Mouse (Mus musculus): ENCODE data around the gene Lhx5. TPM values are rescaled to one million over a fixed set of nuclear protein-coding genes. Genes with fewer than 3 reads are reported as not detected.

Lhx5 gene
- total RNA-seq, 2 experiments from 2014 or later: not detected

DNA sequence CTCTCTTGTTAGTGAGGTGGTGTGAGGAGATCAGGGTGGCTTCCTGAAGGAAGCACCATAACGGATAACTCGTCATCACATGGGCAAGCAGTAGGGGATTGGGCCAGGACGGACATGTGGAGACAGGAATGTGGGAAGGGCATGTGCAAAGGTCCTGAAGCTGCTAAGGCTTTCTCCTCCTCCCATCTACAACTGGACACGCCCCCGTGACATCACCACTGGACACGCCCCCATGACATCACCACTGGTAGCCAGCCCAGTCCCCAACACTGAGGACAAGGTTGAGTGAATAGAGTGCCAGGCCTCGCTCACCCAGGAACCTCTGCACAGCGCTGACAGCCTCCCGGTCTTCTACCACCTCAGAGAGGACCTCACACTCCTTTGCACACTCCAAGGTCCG is 27.6 kb downstream of the Lhx5 start:
- no peak for DNase-seq (ENCODE audit: extremely low spot score in 1 of 2, low spot score in 1 of 2)

DNA sequence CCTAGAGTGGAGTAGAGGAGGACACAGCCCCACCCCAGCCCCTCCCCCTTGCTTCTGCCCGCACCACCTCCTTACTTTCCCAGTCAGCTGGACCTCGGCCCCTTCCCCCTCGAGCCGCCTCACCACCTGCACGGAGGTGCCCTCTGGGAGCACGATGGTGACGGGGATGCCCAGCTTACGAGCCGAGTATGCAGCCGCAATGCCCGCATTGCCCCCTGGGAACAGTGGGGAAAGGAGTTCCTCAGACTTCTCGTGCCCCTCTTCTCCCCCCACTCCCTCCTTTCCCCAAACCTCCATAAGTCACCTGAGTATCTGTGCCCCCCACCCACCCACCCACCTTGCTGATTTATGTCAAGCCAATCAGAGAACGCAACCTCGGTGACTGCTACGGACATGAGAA is 30.4 kb downstream of the Lhx5 start:
- DNase-seq (ENCODE audit: extremely low spot score in 1 of 2, low spot score in 1 of 2): no peak

DNA sequence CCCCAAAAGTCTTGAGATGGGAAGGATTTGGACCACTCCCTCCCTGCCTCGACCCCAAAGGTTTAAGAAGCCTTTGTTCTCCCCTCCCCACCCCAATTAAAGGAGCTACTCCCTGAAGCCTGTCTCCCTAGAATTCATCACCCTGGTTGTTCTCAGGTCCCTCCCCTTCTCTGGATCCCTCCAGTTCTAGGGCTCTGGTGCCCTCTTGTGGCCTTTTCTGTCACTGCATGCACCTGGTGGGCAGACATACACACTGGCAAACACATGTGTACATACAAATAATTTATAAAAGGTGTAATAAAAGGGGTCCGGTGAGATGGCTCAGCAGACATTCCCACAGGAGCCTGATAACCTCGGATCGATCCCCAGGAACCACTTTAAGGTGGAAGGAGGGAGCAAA is 32.8 kb downstream of the Lhx5 start:
- DNase-seq (ENCODE audit: extremely low spot score in 1 of 2, low spot score in 1 of 2): no peak

DNA sequence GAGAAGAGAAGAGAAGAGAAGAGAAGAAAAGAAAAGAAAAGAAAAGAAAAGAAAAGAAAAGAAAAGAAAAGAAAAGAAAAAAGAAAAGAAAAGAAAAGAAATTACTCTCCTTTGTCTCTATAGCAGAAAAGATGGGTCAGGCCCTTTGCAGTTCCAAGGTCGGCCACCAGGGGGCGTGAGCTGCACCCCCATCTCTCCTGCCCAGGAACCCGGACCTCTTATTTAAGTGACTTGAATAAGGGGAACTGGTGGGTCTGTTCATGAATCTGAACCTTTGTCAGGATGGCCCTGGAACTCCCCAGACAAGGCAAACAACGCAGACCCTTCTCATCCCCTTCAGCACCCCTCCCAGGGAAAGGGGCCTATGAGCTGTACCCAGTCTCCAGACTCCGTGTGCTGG is 33.6 kb downstream of the Lhx5 start:
- peak in 1 of 2 experiments; percentile 51 for DNase-seq (ENCODE audit: extremely low spot score in 1 of 2, low spot score in 1 of 2)

DNA sequence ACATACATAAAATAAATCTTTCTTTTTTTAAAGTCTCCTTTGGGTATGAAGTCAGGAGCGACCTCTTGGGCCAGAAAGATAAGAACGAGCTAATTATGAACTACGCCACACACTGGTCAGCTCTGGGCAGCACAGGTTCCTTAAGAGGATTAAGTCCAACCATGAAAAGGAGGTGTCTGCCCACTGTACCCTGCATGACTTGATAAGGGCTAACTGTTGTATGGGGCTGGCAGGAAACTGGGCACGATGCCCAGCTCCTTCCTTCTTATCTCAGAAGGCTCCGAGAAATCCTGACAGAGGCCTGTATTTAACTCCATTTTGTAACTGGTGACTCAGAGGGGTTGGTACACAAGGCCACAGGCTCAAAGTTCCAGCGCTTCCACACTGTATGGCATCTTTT is 34.4 kb downstream of the Lhx5 start:
- no peak for DNase-seq (ENCODE audit: extremely low spot score in 1 of 2, low spot score in 1 of 2)

DNA sequence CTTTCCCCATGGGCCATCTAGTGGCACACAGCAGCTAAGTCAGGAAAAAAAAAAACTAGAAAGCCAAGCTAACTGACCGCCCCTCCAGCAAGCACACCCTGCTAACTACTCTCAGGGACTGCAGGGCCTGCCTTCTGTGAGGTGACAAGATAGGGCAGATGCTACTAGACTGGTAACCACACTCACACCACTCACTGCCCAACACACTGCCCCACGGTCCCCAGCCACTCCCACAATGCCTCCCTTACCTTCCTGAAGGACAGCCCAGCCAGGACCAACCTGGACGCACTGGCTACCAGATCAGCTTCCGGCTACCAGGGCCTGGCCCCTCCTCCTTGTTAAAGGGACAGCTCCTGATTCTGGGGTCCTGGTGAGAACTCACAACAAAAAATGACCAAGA is 35.5 kb downstream of the Lhx5 start:
- DNase-seq (ENCODE audit: extremely low spot score in 1 of 2, low spot score in 1 of 2): no peak

DNA sequence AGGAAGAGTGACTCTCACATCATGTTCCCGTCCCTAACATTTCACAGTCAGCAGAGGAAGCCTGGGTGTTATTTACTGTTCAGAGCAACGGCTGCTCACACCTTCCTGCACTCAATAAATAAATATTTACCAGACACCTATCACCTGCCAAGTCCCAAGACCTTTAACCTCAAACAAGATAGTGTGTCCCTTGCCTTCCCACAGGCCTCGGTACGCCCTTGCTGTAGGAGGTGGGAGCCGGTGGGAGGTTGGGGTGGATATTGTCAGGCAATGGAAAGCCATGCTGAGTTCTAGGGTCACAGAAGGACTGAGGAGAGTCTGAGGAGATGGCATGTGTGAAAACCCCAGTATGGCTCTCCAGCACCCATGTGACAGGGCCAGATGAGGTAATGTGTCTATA is 36.8 kb downstream of the Lhx5 start:
- no peak for DNase-seq (ENCODE audit: extremely low spot score in 1 of 2, low spot score in 1 of 2)

DNA sequence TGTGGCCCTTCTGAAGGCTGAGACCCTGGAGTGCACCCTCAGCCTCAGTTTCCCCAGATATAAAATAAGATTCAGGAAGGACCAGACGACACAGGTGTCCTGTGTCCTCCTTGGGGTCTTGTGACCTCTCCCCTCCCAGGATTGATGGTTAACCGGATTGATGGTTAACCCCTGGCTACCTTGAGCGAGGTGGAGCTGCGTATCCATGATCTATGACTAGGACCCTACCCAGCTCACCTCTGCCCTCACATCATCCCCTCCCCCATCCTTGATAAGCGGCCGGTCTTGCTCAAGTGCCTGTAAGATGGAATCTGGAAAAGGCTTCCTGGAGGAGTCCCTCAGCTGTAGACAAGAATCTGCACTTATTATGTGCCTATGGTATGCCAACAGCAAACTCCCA is 37.3 kb downstream of the Lhx5 start:
- DNase-seq (ENCODE audit: extremely low spot score in 1 of 2, low spot score in 1 of 2): no peak

DNA sequence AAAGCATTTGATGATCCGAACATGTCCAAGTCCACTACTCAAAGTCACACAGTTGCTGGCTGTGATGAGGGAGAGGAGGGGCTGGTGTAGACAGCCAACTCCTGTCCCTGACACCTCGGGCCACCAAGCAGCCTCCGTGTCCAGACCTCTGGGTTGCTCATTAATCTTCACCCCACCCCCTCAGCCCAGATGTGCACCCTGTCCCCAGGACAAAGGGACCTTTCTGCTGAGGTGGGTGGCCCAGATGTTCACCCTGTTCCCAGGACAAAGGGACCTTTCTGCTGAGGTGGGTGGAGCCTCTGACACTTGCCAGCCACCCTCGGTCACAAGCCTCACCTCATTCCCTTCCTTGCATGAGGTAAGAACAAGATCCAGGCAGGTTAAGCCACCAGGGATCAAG is 40.0 kb downstream of the Lhx5 start:
- no peak for DNase-seq (ENCODE audit: extremely low spot score in 1 of 2, low spot score in 1 of 2)

DNA sequence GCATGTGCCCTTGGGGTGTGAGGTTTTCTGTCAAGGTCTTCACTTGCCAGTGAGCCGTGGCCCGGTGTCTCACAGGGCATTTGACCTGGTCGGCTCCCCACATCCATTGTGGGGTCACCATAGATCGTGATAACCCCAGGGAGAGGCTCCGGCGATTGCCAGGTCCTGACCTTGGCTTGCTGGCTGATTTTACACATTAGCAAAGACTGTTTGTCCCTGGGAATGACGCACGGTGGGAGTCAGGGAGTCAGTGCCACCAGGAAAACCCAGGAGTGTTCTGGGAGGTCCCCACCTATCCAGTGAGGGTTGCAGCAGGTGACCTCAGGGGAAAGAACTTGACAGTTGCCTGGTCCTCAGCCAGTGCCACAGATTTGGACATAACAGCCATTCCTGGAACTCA is 41.3 kb downstream of the Lhx5 start, which contains the start of gene Sdsl:
Sdsl (minus strand) TSS at position 41 of the 400 bp plus-strand sequence.
- DNase-seq (ENCODE audit: extremely low spot score in 1 of 2, low spot score in 1 of 2): no peak

DNA sequence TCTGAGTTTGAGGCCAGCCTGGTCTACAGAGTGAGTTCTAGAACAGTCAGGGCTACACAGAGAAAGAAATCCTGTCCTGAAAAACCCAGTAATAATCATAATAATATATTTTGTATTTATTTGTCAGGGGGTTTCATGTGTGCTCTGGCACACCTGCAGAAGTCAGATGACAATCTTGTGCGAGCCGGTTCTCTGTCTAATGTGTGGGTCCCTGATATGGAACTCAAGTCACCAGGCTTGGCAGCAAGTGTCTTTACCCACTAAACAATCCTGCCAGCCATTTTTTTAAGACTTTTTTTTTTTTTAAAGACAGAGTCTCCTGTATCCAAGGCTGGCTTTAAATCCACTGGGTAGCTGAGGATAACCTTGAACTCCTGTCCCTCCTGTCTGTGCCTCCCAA is 41.9 kb downstream of the Lhx5 start:
- no peak for DNase-seq (ENCODE audit: extremely low spot score in 1 of 2, low spot score in 1 of 2)

DNA sequence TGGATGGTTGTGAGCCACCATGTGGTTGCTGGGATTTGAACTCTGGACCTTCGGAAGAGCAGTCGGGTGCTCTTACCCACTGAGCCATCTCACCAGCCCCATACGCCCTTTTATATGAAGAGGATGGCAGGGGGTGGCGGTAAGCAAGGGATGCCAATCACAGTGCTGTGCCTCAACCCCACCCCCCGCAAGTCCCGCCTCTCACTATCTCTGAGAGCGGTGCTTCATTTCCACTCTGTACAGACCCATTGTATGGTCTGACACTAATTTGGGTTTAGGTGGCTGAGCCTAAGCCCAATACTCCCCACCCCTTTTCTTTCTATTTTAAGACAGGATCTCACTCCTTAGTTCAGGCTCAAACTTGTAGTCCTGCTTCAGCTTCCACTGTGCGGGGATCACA is 44.4 kb downstream of the Lhx5 start:
- no peak for DNase-seq (ENCODE audit: extremely low spot score in 1 of 2, low spot score in 1 of 2)

DNA sequence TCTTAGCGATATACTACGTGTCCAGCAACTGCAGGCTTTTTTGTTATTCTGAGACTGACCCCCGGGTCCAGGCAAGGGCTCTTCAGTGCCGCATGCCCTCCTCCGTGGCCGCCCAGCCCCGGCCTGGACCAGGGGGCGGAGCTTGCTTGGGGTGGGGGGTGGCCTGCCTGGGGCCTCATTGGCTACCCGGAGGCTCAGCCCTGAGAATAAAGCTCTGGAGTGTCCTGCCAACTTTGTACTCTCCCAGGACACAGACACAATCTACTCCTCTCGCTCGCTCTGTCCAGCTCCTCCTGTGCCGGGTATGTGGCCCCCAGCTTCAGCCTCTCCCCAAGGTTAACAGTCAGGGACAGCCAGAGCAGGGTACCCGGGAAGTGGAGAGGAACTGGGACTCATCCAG is 44.8 kb downstream of the Lhx5 start, which contains the start of gene Sds:
Sds (plus strand) TSS at position 231 of the 400 bp plus-strand sequence.
- DNase-seq (ENCODE audit: extremely low spot score in 1 of 2, low spot score in 1 of 2): no peak

DNA sequence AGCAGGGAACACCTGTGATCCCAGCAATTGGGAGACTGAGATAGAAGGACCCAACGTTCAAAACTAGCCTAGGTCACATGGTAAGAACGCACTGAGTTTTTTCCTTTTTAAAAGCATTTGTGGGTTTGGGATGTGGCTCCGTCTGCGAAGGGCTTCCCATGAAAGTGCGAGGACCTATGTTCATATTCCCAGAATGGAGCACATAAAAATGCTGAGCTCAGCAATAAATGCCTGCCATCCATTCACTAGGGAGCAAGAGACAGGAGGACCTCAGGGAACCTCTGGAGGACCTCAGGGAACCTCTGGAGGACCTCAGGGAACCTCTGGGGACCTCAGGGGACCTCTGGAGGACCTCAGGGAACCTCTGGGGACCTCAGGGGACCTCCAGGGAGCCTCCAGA is 46.5 kb downstream of the Lhx5 start:
- no peak for DNase-seq (ENCODE audit: extremely low spot score in 1 of 2, low spot score in 1 of 2)

DNA sequence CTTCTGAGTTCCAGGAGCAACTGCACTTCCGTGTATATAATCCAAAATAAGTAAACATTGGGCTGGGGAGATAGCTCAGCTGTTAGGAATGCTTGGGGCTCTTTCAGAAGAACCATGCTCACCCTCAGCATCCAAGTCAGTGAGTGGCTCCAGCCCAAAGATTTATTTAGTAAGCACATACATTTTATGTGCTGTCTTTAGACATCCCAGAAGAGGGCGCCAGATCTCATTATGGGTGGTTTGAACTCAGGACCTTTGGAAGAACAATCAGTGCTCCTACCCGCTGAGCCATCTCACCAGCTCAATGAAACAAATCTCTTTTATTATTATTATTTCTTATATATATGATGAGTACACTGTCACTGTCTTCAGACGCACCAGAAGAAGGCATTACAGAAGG is 48.0 kb downstream of the Lhx5 start:
- no peak for DNase-seq (ENCODE audit: extremely low spot score in 1 of 2, low spot score in 1 of 2)

DNA sequence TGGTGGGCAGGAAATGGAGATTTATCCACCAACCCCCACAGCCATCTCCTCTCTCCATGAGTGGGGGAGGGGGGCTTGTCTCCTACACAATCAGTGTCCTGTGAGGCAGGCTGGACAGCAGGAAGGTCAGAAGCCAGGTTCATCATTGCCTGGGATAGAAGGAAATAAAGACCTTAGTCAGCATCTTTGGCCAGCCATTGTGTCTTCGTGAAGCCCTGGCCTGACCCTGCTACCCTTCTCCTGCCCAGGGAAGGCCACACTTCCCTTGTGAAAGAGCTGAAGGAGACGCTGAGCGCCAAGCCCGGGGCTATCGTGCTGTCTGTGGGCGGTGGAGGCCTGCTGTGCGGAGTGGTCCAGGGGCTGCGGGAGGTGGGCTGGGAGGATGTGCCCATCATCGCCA is 49.7 kb downstream of the Lhx5 start:
- DNase-seq (ENCODE audit: extremely low spot score in 1 of 2, low spot score in 1 of 2): no peak

DNA sequence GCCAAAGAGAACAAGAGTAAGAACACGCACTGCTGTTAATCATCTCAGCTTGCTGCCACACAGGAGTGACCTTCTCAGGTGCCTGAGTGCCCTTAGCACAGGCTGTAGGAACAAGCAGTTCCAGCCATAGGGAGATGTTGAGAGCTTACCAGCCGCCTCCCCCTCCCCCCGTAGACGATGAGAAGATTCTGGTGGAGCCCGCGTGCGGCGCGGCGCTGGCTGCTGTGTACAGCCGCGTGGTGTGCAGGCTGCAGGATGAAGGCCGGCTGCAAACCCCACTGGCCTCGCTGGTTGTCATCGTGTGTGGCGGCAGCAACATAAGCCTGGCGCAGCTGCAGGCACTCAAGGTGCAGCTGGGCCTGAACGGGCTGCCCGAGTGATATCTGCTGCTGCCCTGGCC is 51.9 kb downstream of the Lhx5 start:
- DNase-seq (ENCODE audit: extremely low spot score in 1 of 2, low spot score in 1 of 2): no peak

DNA sequence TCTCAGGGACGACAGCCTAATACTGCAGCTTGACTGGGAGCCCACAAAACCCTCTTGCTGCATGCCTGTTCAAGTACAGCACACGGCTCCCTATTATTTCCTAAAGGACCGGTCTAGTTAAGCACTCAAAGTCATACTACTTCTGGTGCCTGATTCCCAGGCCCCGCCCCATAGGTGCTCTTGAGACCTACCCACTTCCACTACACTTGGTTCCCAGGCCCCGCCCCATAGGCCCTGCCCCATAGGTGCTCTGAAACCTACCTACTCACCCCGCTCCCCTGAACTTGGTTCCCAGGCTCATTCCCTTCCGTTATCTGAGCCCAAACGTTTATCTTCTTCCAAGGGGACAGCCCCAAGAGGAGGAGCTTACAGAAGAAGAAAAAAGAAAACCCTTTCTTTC is 56.3 kb downstream of the Lhx5 start:
- DNase-seq (ENCODE audit: extremely low spot score in 1 of 2, low spot score in 1 of 2): no peak

DNA sequence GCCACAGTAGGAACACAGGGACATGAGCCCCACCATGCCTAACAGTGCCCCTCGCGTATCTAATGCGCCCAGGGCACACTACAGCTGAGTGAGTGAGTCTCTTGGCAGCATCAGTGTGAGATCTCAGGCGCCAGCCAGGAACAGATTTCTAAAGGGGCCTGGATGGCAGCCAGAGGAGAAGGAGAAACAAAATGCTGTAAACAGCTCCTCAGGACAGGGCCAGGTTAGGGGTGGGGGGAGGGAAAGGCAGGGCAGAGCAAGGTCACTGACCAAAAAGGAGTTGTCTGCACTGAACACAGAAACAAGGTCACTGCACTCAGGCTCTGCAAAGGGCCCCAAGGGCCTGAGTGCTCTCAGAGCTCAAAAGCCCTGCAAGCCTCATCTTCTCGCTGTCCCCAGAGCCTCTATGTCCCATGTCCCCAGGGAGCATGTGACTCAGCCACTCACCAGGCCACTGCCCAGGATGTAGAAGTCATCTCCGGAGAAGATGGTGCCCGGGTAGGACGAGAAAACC is 59.2 kb downstream of the Lhx5 start:
- DNase-seq (ENCODE audit: extremely low spot score in 1 of 2, low spot score in 1 of 2): peak in 1 of 2 experiments; percentile 48

All from layer of hippocampus, postnatal 25 days (tissue).